Mouse (Mus musculus) liver, embryonic 14.5 days (tissue): ENCODE data around the gene Ndp.

Experiments used
- CTCF ChIP-seq: IDR thresholded peaks from 2 replicates; pipeline ENCODE4 v1.5.1; 2016; ENCODE audit warnings: antibody characterized with exemption, low read depth, control low read depth
- EP300 ChIP-seq: IDR thresholded peaks from 2 replicates; pipeline ENCODE4 v1.6.1; 2016; ENCODE audit warnings: antibody characterized with exemption, low read depth

DNA sequence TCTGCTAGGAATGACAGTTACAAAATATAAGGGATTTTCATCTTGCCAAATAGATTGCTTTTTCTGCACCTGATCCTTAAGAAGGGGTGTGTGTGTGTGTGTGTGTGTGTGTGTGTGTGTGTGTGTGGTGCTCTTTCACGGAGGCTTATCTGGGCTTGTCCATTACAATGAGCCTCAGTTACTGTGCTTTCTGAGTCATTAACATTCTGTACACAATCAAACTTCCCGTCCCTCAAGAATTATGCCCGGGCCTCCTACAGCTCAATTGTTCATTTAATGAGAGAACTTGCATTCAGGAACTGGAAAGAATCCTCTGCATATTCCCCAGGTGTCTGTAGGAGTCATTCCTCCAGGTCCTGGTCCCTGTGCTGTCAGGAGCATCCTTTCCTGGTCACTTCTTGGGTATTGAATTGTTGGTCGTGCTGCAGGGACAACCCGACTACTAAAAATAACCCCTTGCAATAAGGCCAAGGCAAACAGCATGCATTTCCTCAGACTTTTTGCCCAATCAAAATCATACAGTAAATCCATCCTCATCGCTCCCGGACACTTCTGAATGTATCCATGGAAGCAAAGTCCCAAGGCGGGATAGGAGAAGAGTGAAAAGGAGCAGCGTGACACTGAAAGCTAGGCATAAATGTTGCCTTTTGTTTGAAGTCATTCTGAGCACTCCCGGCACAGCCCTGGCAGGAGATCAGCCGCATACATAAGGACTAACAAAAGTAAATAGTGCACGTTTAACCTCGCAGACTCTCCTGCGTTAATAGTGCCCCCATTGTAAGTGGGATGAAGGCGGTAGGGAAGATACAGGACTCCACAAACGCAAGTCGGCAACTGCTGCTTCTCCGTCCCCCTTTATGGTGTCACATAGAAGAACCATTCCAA, 1.1 kb downstream of the Ndp start:
- TF ChIP-seq CTCF: no peak
- TF ChIP-seq EP300: no peak
